In genomic region chr14:104467133-104467965, GRCm38 (mm10) we compare ENCODE assay signal across 8 mouse cellular contexts. TPM values are rescaled to one million over a fixed set of nuclear protein-coding genes. Genes with fewer than 3 reads are reported as not detected.
DNase-seq lines count a peak whose midpoint lies in the region; ATAC-seq and TF ChIP-seq lines count a peak whose summit lies in the region.

No protein-coding gene starts in this region.

- DNase-seq in lung, adult 2 months: no peak
- DNase-seq in lung, postnatal 36 days: no peak
- DNase-seq in adrenal gland, postnatal 36 days: peak; percentile 24 to 43
- no peak for DNase-seq in liver, postnatal 0 days
- DNase-seq in stomach, postnatal 0 days (ENCODE audit: low spot score): no peak
- no peak for DNase-seq in layer of hippocampus, adult 11-12 months (ENCODE audit: low spot score)
- DNase-seq in left cerebral cortex, adult 8-10 months (ENCODE audit: low spot score in 2 of 2): no peak

- TF ChIP-seq EP300 in liver, postnatal 0 days (IDR thresholded peaks at IDR 0.05; ENCODE audit: low read depth): no peak
- TF ChIP-seq EP300 in stomach, postnatal 0 days (optimal IDR thresholded peaks at IDR 0.05): no peak

- no peak for TF ChIP-seq CTCF in lung, adult 2 months (IDR thresholded peaks at IDR 0.05; ENCODE audit: insufficient read depth, low read length)
- TF ChIP-seq CTCF in liver, postnatal 0 days (IDR thresholded peaks at IDR 0.05; ENCODE audit: low read depth): no peak
- TF ChIP-seq CTCF in stomach, postnatal 0 days (IDR thresholded peaks at IDR 0.05; ENCODE audit: low read depth): no peak

- no peak for TF ChIP-seq POLR2A in lung, adult 2 months (IDR thresholded peaks at IDR 0.05; ENCODE audit: borderline replicate concordance, extremely low read depth, low read depth, low read length)

- peak overlapping the region; percentile 95 for H3K4me2 ChIP-seq in heart, embryonic 15.5 days
- H3K4me2 ChIP-seq in liver, postnatal 0 days (ENCODE audit: low read depth, low read length): peak overlapping the region; percentile 81
- H3K4me2 ChIP-seq in stomach, postnatal 0 days (replicated peaks; ENCODE audit: low read depth): peak overlapping the region; percentile 78

- peak overlapping the region; percentile 34 for H3K9ac ChIP-seq in heart, embryonic 15.5 days
- no peak overlapping the region for H3K9ac ChIP-seq in liver, postnatal 0 days (replicated peaks)
- 0 out of 2 replicates have a peak overlapping the region, but pooled peaks have one; percentile 18 for H3K9ac ChIP-seq in stomach, postnatal 0 days (ENCODE audit: low read length)

- H3K4me3 ChIP-seq in lung, adult 2 months (replicated peaks; ENCODE audit: extremely low read depth, low read depth, low read length): peak overlapping the region; percentile 10
- peak overlapping the region; percentile 60 for H3K4me3 ChIP-seq in heart, embryonic 15.5 days
- H3K4me3 ChIP-seq in liver, postnatal 0 days (ENCODE audit: low read depth, low read length): peak overlapping the region; percentile 42
- peak overlapping the region; percentile 45 for H3K4me3 ChIP-seq in stomach, postnatal 0 days (ENCODE audit: low read depth, low read length)

- WGBS in lung, adult 2 months: 2% methylated on average over 101 of the region's 101 CpGs
- under 1% methylated on average over 101 of the region's 101 CpGs for WGBS in heart, embryonic 15.5 days
- WGBS in liver, postnatal 0 days (ENCODE audit: insufficient replicate concordance): under 1% methylated on average over 93 of the region's 101 CpGs
- 2% methylated on average over 35 of the region's 101 CpGs for WGBS in stomach, postnatal 0 days

- H3K27ac ChIP-seq in heart, embryonic 15.5 days: no peak overlapping the region
- no peak overlapping the region for H3K27ac ChIP-seq in liver, postnatal 0 days (ENCODE audit: low read depth)
- no peak overlapping the region for H3K27ac ChIP-seq in stomach, postnatal 0 days (replicated peaks)

- H3K27me3 ChIP-seq in heart, embryonic 15.5 days: peaks cover 97% of the 10 kb centered on the region
- peaks cover 90% of the 10 kb centered on the region for H3K27me3 ChIP-seq in liver, postnatal 0 days (ENCODE audit: insufficient read depth, low read length)
- peaks cover 49% of the 10 kb centered on the region for H3K27me3 ChIP-seq in stomach, postnatal 0 days (ENCODE audit: control insufficient read depth, insufficient read depth, low read length)

- peak; percentile 33 for ATAC-seq in heart, embryonic 15.5 days (replicated peaks; ENCODE audit: insufficient number of reproducible peaks, insufficient read depth, low FRiP score, low read depth)
- peak; percentile 57 for ATAC-seq in liver, postnatal 0 days
- ATAC-seq in stomach, postnatal 0 days (ENCODE audit: low FRiP score, low TSS enrichment): peak; percentile 5; the same call in 1 of the 2 replicates

- no peaks in the 10 kb centered on the region for H3K36me3 ChIP-seq in heart, embryonic 15.5 days
- no peaks in the 10 kb centered on the region for H3K36me3 ChIP-seq in liver, postnatal 0 days (replicated peaks; ENCODE audit: insufficient read depth, low read length)
- H3K36me3 ChIP-seq in stomach, postnatal 0 days (ENCODE audit: control insufficient read depth, insufficient read depth, low read length): no peaks in the 10 kb centered on the region

- no peaks in the 10 kb centered on the region for H3K9me3 ChIP-seq in heart, embryonic 15.5 days (replicated peaks)
- H3K9me3 ChIP-seq in liver, postnatal 0 days (ENCODE audit: low read length): no peaks in the 10 kb centered on the region
- H3K9me3 ChIP-seq in stomach, postnatal 0 days (ENCODE audit: control insufficient read depth, low read length): no peaks in the 10 kb centered on the region

- H3K4me1 ChIP-seq in lung, adult 2 months (ENCODE audit: control insufficient read depth, insufficient read depth, low read length): peaks cover 2% of the 10 kb centered on the region
- peaks cover 34% of the 10 kb centered on the region for H3K4me1 ChIP-seq in heart, embryonic 15.5 days (replicated peaks)
- peaks cover 16% of the 10 kb centered on the region for H3K4me1 ChIP-seq in liver, postnatal 0 days (ENCODE audit: insufficient read depth)
- peaks cover 3% of the 10 kb centered on the region; the same call in 1 of the 2 replicates for H3K4me1 ChIP-seq in stomach, postnatal 0 days (replicated peaks; ENCODE audit: control insufficient read depth, insufficient read depth)

RNA-seq across cellular contexts. Expression of gene Pou4f1, which starts 0.5 kb away (rescaled TPM):
- polyA plus RNA-seq in lung, adult 2 months (2012; rRNA removed): 0.06 TPM in 2 replicates
- total RNA-seq in adrenal gland, postnatal 36 days (2021): under 1 TPM; 0.10 to 0.33 TPM
- polyA plus RNA-seq in heart, embryonic 15.5 days (2015; fragmentation: Nextera tagmentation; extraction: Ambion mirVana): 0.16 and 0.33 TPM in 2 replicates
- 0.02 and 0.09 TPM in 2 replicates for polyA plus RNA-seq in liver, postnatal 0 days (2015; fragmentation: Nextera tagmentation; extraction: Ambion mirVana)
- polyA plus RNA-seq in stomach, postnatal 0 days (2015; fragmentation: Nextera tagmentation; extraction: Ambion mirVana): 0.19 and 0.41 TPM in 2 replicates
- total RNA-seq in left cerebral cortex, adult 8-10 months (2022): under 1 TPM; 0.07 to 0.36 (median 0.13) TPM

RNA-seq across cellular contexts. Expression of gene Rnf219, which starts 55.1 kb away (rescaled TPM):
- 2.0 and 2.5 TPM in 2 replicates for polyA plus RNA-seq in lung, adult 2 months (2012; rRNA removed)
- total RNA-seq in adrenal gland, postnatal 36 days (2021): 1 to 10 TPM; 6.5 to 8.0 TPM
- 11.4 and 17.6 TPM in 2 replicates for polyA plus RNA-seq in heart, embryonic 15.5 days (2015; fragmentation: Nextera tagmentation; extraction: Ambion mirVana)
- 4.0 and 4.3 TPM in 2 replicates for polyA plus RNA-seq in liver, postnatal 0 days (2015; fragmentation: Nextera tagmentation; extraction: Ambion mirVana)
- 10.7 and 12.3 TPM in 2 replicates for polyA plus RNA-seq in stomach, postnatal 0 days (2015; fragmentation: Nextera tagmentation; extraction: Ambion mirVana)
- total RNA-seq in left cerebral cortex, adult 8-10 months (2022): 10 to 100 TPM; 14.8 to 20.9 (median 18.5) TPM

Comparison
In these comparisons a context has a peak if more than half of its experiments do, and no peak if none do; other contexts are left out.
1. DNase-seq: peak in adrenal gland, postnatal 36 days (2 of 2); none in lung, adult 2 months (single experiment), lung, postnatal 36 days (single experiment), liver, postnatal 0 days (single experiment), stomach, postnatal 0 days (single experiment), layer of hippocampus, adult 11-12 months (single experiment) and left cerebral cortex, adult 8-10 months (0 of 2).
2. H3K4me3 ChIP-seq: peak in every context shown above with its lines; median percentile 60 in heart, embryonic 15.5 days; 45 in stomach, postnatal 0 days; 42 in liver, postnatal 0 days; 10 in lung, adult 2 months.
3. ATAC-seq: peak in every context shown above with its lines; median percentile 57 in liver, postnatal 0 days; 33 in heart, embryonic 15.5 days; 5 in stomach, postnatal 0 days.
4. Peak in every context shown above with its lines, with median percentiles within 50 percentile points of each other: H3K4me2 ChIP-seq.